Mouse (Mus musculus) cortical plate, adult 2 months (tissue): ENCODE measurements around the gene Dpy30.

Experiments
- CTCF ChIP-seq: fragments of 200-500 bp; IDR thresholded peaks from 2 replicates; pipeline ENCODE4 v1.5.1; 2011; ENCODE audit warnings: mild to moderate bottlenecking, control low read depth, low read length; ENCODE audit not compliant: insufficient read depth; ENCODE audit errors: extremely low read depth
- POLR2A ChIP-seq: fragments of 200-500 bp; IDR thresholded peaks from 2 replicates; pipeline ENCODE4 v1.6.1; 2011; ENCODE audit warnings: mild to moderate bottlenecking, low read length, control low read depth; ENCODE audit not compliant: insufficient read depth; ENCODE audit errors: extremely low read depth

GRCm38 (mm10) chr17:74300089-74300488 is 23.7 kb downstream of the Dpy30 start:
- TF ChIP-seq CTCF (no peak), POLR2A (no peak)
